Mouse (Mus musculus): ENCODE data around the gene Gzf1. TPM values are rescaled to one million over a fixed set of nuclear protein-coding genes. Genes with fewer than 3 reads are reported as not detected.
A peak's percentile ranks its signal among the peaks of the same experiment; 100 is the strongest.

Gene Gzf1
- polyA plus RNA-seq, 1 experiment = 10.1 TPM

- H3K4me3 ChIP-seq (ENCODE audit: insufficient read depth, low read depth, low read length) = no peak overlapping the region
- no peaks in the 10 kb centered on the region for H3K27me3 ChIP-seq (replicated peaks; ENCODE audit: control insufficient read depth, insufficient read depth, low read length)
- DNase-seq = no peak
- H3K36me3 ChIP-seq (ENCODE audit: control insufficient read depth, insufficient read depth, low read length) = peaks cover 18% of the 10 kb centered on the region
- no peaks in the 10 kb centered on the region for H3K4me1 ChIP-seq (ENCODE audit: control insufficient read depth, insufficient read depth, low read length)
- 55% methylated on average over 5 of the region's 5 CpGs for WGBS
- no peak overlapping the region for H3K27ac ChIP-seq (ENCODE audit: insufficient read depth, low read depth, low read length)
- no peak for TF ChIP-seq CTCF (conservative IDR thresholded peaks at IDR 0.05; ENCODE audit: insufficient read depth, insufficient read length, low read depth, low read length)
- no peak for TF ChIP-seq POLR2A (IDR thresholded peaks at IDR 0.05; ENCODE audit: low read depth, low read length)
Measured at GRCm38 (mm10) chr2:148698571-148698970, 17.7 kb downstream of the Gzf1 start.

- H3K4me3 ChIP-seq (ENCODE audit: insufficient read depth, low read depth, low read length) = no peak overlapping the region
- peak; percentile 59 for DNase-seq
- no peaks in the 10 kb centered on the region for H3K27me3 ChIP-seq (replicated peaks; ENCODE audit: control insufficient read depth, insufficient read depth, low read length)
- WGBS = 79% methylated on average over 15 of the region's 15 CpGs
- H3K27ac ChIP-seq (ENCODE audit: insufficient read depth, low read depth, low read length) = no peak overlapping the region
- H3K36me3 ChIP-seq (ENCODE audit: control insufficient read depth, insufficient read depth, low read length) = 0 out of 2 replicates have a peak, but pooled peaks cover 2% of the 10 kb centered on the region
- TF ChIP-seq POLR2A (IDR thresholded peaks at IDR 0.05; ENCODE audit: low read depth, low read length) = no peak
- peak; percentile 24; the same call in 1 of the 2 replicates for TF ChIP-seq CTCF (conservative IDR thresholded peaks at IDR 0.05; ENCODE audit: insufficient read depth, insufficient read length, low read depth, low read length)
- H3K4me1 ChIP-seq (ENCODE audit: control insufficient read depth, insufficient read depth, low read length) = 0 out of 2 replicates have a peak, but pooled peaks cover 3% of the 10 kb centered on the region
Measured at GRCm38 (mm10) chr2:148706409-148707201, 25.8 kb downstream of the Gzf1 start.

DNA sequence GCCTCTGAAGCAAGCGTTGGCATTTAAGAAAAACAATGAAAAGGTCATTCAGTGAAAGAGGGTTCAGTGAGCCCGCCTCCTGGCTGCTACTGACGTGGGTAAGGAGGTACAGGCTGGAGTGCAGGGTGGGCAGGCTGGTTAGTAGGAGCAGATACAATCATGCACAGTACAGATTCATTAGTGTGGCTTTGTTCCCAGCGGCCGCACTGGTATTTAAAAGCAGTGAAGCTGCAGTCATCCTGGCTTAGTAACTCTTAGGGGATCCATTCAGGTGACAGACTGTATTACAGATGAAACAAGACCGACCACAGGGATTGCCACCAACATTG lies 26.3 kb downstream of the Gzf1 start:
- WGBS = 86% methylated on average over 6 of the region's 6 CpGs
- Histone ChIP-seq H3K4me3 (ENCODE audit: insufficient read depth, low read depth, low read length) (no peak overlapping the region), H3K27ac (ENCODE audit: insufficient read depth, low read depth, low read length) (no peak overlapping the region), H3K36me3 (ENCODE audit: control insufficient read depth, insufficient read depth, low read length) (0 out of 2 replicates have a peak, but pooled peaks cover 2% of the 10 kb centered on the region), H3K4me1 (ENCODE audit: control insufficient read depth, insufficient read depth, low read length) (0 out of 2 replicates have a peak, but pooled peaks cover 3% of the 10 kb centered on the region), H3K27me3 (replicated peaks; ENCODE audit: control insufficient read depth, insufficient read depth, low read length) (no peaks in the 10 kb centered on the region)
- DNase-seq = no peak
- TF ChIP-seq CTCF (conservative IDR thresholded peaks at IDR 0.05; ENCODE audit: insufficient read depth, insufficient read length, low read depth, low read length) = no peak
- TF ChIP-seq POLR2A (IDR thresholded peaks at IDR 0.05; ENCODE audit: low read depth, low read length) = no peak

DNA sequence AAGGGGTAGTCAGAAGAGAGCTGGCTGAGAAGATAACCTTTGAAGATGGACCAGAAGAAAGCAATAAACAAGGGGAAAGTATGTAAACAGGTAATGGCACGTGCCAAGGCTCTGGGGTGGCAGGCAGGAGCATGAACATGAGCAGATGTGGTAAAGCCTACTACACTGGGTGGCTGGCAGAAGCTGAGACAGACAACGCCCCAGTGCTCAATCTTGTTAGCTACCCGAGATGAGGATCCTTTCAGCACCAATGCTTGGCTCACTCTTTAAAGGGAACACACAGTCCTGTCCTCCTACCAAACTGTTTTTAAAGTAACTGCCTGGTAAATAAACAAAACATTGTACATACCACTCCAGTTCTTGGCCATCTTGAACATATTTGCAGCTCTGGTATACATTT lies 31.5 kb downstream of the Gzf1 start:
- Histone ChIP-seq H3K4me3 (ENCODE audit: insufficient read depth, low read depth, low read length) (no peak overlapping the region), H3K36me3 (ENCODE audit: control insufficient read depth, insufficient read depth, low read length) (no peaks in the 10 kb centered on the region), H3K4me1 (ENCODE audit: control insufficient read depth, insufficient read depth, low read length) (peaks cover 4% of the 10 kb centered on the region), H3K27me3 (replicated peaks; ENCODE audit: control insufficient read depth, insufficient read depth, low read length) (no peaks in the 10 kb centered on the region), H3K27ac (ENCODE audit: insufficient read depth, low read depth, low read length) (no peak overlapping the region)
- TF ChIP-seq POLR2A (IDR thresholded peaks at IDR 0.05; ENCODE audit: low read depth, low read length) = no peak
- no peak for TF ChIP-seq CTCF (conservative IDR thresholded peaks at IDR 0.05; ENCODE audit: insufficient read depth, insufficient read length, low read depth, low read length)
- 87% methylated on average over 3 of the region's 3 CpGs for WGBS
- DNase-seq = no peak

DNA sequence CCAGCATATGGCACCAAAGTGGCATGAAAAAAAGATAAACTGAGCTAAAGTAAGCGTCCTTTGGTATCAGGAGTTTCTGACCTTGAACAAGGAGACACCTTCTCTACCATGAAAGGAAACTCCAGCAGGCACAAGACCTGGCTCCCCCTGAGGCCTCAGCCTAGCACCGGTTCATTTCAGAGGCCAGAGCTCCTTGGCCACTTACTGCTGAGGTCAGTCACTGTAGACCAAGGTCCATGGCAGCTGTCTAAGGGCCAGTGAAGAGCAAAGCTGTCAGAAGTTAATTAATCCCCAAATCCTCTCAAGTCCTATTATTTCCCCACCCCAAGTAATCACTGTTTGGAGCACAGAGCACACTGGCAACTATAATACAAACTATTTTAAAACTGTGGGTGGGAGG lies 36.2 kb downstream of the Gzf1 start:
- H3K4me3 ChIP-seq (ENCODE audit: insufficient read depth, low read depth, low read length) = no peak overlapping the region
- WGBS = 43% methylated on average over 2 of the region's 2 CpGs
- no peaks in the 10 kb centered on the region for H3K36me3 ChIP-seq (ENCODE audit: control insufficient read depth, insufficient read depth, low read length)
- peak; percentile 67 for DNase-seq
- peaks cover 4% of the 10 kb centered on the region for H3K4me1 ChIP-seq (ENCODE audit: control insufficient read depth, insufficient read depth, low read length)
- no peaks in the 10 kb centered on the region for H3K27me3 ChIP-seq (replicated peaks; ENCODE audit: control insufficient read depth, insufficient read depth, low read length)
- TF ChIP-seq CTCF (conservative IDR thresholded peaks at IDR 0.05; ENCODE audit: insufficient read depth, insufficient read length, low read depth, low read length) (no peak), POLR2A (IDR thresholded peaks at IDR 0.05; ENCODE audit: low read depth, low read length) (no peak)
- peak overlapping the region; percentile 27; the same call in 1 of the 2 replicates for H3K27ac ChIP-seq (ENCODE audit: insufficient read depth, low read depth, low read length)

DNA sequence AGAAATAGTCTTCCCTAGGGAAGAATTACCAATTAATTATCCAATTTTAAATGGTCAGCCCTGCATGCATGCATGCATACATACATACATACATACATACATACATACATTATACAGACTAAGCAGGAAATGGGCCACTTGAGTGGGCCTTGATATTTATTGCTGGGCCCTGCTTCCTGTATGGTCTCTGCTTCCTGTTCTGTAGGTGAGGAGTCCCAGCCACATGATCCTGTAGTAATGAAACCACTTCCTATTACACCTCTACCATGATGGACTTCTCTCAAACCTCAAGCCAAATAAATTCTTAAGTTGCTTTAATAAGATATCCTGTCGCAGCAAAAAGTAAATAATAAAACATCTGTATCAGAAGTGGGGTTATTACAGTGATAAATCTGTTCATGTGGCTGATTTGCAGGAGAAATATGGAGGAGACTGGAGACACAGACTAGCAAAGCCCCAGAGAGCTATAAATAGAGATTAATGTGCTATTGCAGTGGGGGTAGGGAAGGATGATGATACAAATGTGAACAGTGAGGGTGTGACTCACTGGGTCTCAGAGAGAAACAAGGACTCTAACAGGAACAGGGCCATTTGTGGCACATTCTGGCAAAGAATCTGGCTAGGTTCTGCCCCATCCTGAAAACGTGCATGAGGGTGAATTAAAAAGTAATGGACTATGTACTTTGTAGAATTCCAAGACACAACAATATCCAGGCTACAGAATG lies 38.6 kb downstream of the Gzf1 start:
- Histone ChIP-seq H3K27me3 (replicated peaks; ENCODE audit: control insufficient read depth, insufficient read depth, low read length) (no peaks in the 10 kb centered on the region), H3K36me3 (ENCODE audit: control insufficient read depth, insufficient read depth, low read length) (no peaks in the 10 kb centered on the region), H3K27ac (ENCODE audit: insufficient read depth, low read depth, low read length) (no peak overlapping the region), H3K4me3 (ENCODE audit: insufficient read depth, low read depth, low read length) (no peak overlapping the region), H3K4me1 (ENCODE audit: control insufficient read depth, insufficient read depth, low read length) (peaks cover 7% of the 10 kb centered on the region)
- DNase-seq = no peak
- 39% methylated on average over 2 of the region's 2 CpGs for WGBS
- TF ChIP-seq POLR2A (IDR thresholded peaks at IDR 0.05; ENCODE audit: low read depth, low read length) (no peak), CTCF (conservative IDR thresholded peaks at IDR 0.05; ENCODE audit: insufficient read depth, insufficient read length, low read depth, low read length) (no peak)
